26 mouse cellular contexts compared by ENCODE assay signal in the genomic region with DNA sequence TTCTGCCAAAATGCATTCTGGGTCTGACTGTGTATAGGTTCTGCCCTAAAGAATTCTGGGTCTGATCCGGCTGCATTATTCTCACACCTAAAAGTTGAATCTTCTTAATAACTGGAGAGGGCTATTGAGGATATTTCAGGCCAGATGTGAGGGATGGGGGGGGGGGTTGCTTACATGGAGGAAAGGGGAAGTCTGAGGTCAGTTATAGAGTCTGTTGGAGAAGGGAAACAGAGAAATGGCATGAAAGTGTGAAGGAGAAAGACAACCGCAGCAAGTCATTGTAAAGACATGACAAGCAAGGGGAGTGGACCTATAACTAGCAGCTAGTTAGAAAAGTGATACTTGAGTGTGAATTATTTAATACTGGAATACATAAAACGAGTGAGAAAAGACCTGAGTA. TPM values are rescaled to one million over a fixed set of nuclear protein-coding genes. Genes with fewer than 3 reads are reported as not detected.
DNase-seq lines count a peak whose midpoint lies in the region; ATAC-seq and TF ChIP-seq lines count a peak whose summit lies in the region.
"Had no signal": no experiment of that assay in that cellular context is flagged by ENCODE, and none has a peak within 500 bp of the region (broad histone marks: within the 10 kb centered on the region; RNA-seq: fewer than 3 reads in every experiment).

No protein-coding gene starts in this region.

- no peak for TF ChIP-seq EP300 in heart, adult 2 months (IDR thresholded peaks at IDR 0.05; ENCODE audit: insufficient read depth, low read depth, low read length)

- intact Hi-C loops in heart, adult 2 months (cut with DNase I): no loop called here

- no peak for TF ChIP-seq CTCF in heart, adult 2 months (IDR thresholded peaks at IDR 0.05)

- no peaks in the 10 kb centered on the region for H3K79me2 ChIP-seq in heart, adult 2 months (replicated peaks; ENCODE audit: control insufficient read depth, insufficient read depth, low read length)

- H3K4me1 ChIP-seq in heart, embryonic 10.5 days: no peaks in the 10 kb centered on the region
- no peaks in the 10 kb centered on the region for H3K4me1 ChIP-seq in heart, adult 2 months (ENCODE audit: control insufficient read depth, insufficient read depth, low read length)
- H3K4me1 ChIP-seq: embryonic facial prominence, embryonic 12.5 days; forebrain, embryonic 13.5 days; forebrain, embryonic 15.5 days had no signal

- peak; percentile 65 to 71; a peak in 3 of 4 replicates for ATAC-seq in hematopoietic stem cell, adult 5-6 weeks (replicated peaks in 1 of 2; ENCODE audit: insufficient read depth in 1 of 2, low FRiP score in 2 of 2, low TSS enrichment in 1 of 2, low read depth in 1 of 2, poor library complexity in 2 of 2, severe bottlenecking in 2 of 2)
- ATAC-seq in megakaryocyte progenitor cell, adult 5-6 weeks (replicated peaks; ENCODE audit: poor library complexity): peak; percentile 88
- ATAC-seq: activated CD4-positive, CD25-positive, alpha-beta regulatory T cell, adult 4 months; CD4-positive, CD25-positive, alpha-beta regulatory T cell, adult 4 months; forebrain, embryonic 13.5 days; forebrain, embryonic 15.5 days; forebrain, postnatal 0 days; Patski had no signal

- no peaks in the 10 kb centered on the region for H3K27me3 ChIP-seq in heart, embryonic 10.5 days (ENCODE audit: insufficient read depth, poor library complexity, severe bottlenecking)
- no peaks in the 10 kb centered on the region for H3K27me3 ChIP-seq in heart, adult 2 months (ENCODE audit: control insufficient read depth, insufficient read depth, low read length)
- H3K27me3 ChIP-seq: CH12.LX; embryonic facial prominence, embryonic 12.5 days; forebrain, embryonic 13.5 days; forebrain, embryonic 15.5 days; Patski had no signal

- no peak overlapping the region for H3K4me3 ChIP-seq in heart, embryonic 10.5 days
- H3K4me3 ChIP-seq in heart, adult 2 months: no peak overlapping the region
- H3K4me3 ChIP-seq: embryonic facial prominence, embryonic 10.5 days; embryonic facial prominence, embryonic 12.5 days; forebrain, embryonic 13.5 days; forebrain, embryonic 15.5 days had no signal

- 63% methylated on average over 3 of the region's 3 CpGs for WGBS in heart, embryonic 10.5 days
- WGBS in heart, adult 2 months: 78% methylated on average over 3 of the region's 3 CpGs

- H3K9ac ChIP-seq in heart, adult 2 months (ENCODE audit: low read depth, low read length): no peak overlapping the region
- H3K9ac ChIP-seq: embryonic facial prominence, embryonic 12.5 days; forebrain, embryonic 13.5 days; forebrain, embryonic 15.5 days; forebrain, postnatal 0 days had no signal

- H3K36me3 ChIP-seq in heart, embryonic 10.5 days: no peaks in the 10 kb centered on the region
- H3K36me3 ChIP-seq in heart, adult 2 months (ENCODE audit: control insufficient read depth, insufficient read depth, low read length): no peaks in the 10 kb centered on the region
- H3K36me3 ChIP-seq: embryonic facial prominence, embryonic 10.5 days; forebrain, embryonic 15.5 days; G1E had no signal

- peak; percentile 52 for DNase-seq in heart, embryonic 10.5 days (ENCODE audit: low spot score)
- no peak for DNase-seq in heart, adult 2 months
- no peak for DNase-seq in adipocyte (ENCODE audit: low spot score)
- DNase-seq in thymus, postnatal 36 days: no peak
- DNase-seq: adrenal gland, adult 2 months; adrenal gland, postnatal 10 days; adrenal gland, postnatal 25 days; B cell, adult 2 months; cerebellum, adult 11 months; cerebellum, adult 18-20 months; cerebellum, adult 8-10 months; cerebellum, adult 9-11 months; cerebellum, postnatal 14 days; cerebellum, postnatal 36 days; forebrain, postnatal 0 days had no signal

- no peaks in the 10 kb centered on the region for H3K9me3 ChIP-seq in heart, embryonic 10.5 days
- H3K9me3 ChIP-seq: embryonic facial prominence, embryonic 10.5 days; embryonic facial prominence, embryonic 12.5 days; forebrain, embryonic 13.5 days had no signal

- H3K27ac ChIP-seq in heart, embryonic 10.5 days: no peak overlapping the region
- H3K27ac ChIP-seq in heart, adult 2 months: no peak overlapping the region
- H3K27ac ChIP-seq: embryonic facial prominence, embryonic 10.5 days; embryonic facial prominence, embryonic 12.5 days; forebrain, embryonic 13.5 days; forebrain, embryonic 15.5 days had no signal

- no peak for TF ChIP-seq POLR2A in heart, adult 2 months (IDR thresholded peaks at IDR 0.05; ENCODE audit: insufficient read depth, low read depth, low read length)

RNA-seq across cellular contexts. Expression of a gene that starts 36.5 kb away (rescaled TPM):
- 15.5 and 17.3 TPM in 2 replicates for polyA plus RNA-seq in heart, embryonic 10.5 days (2016; fragmentation: Nextera tagmentation; extraction: Ambion mirVana)
- 10 to 100 TPM; 18.8 to 20.2 TPM for total RNA-seq in heart, adult 2 months (2021)
- 9.0 and 17.6 TPM in 2 replicates for polyA plus RNA-seq in heart, adult 2 months (2012; rRNA removed)
- total RNA-seq in hematopoietic stem cell, adult 5-6 weeks (2017): 7.3 and 12.3 TPM in 2 replicates
- 2.1 and 2.7 TPM in 2 replicates for total RNA-seq in megakaryocyte progenitor cell, adult 5-6 weeks (2015)
- total RNA-seq in megakaryocyte progenitor cell, adult 5-6 weeks (2017): 2.7 and 2.9 TPM in 2 replicates
- polyA plus RNA-seq: G1E had no signal
